Mouse (Mus musculus): ENCODE measurements around the gene Setd1a. TPM values are rescaled to one million over a fixed set of nuclear protein-coding genes. Genes with fewer than 3 reads are reported as not detected.
"Not testable (repeated sequence)": the region's sequence is repeated elsewhere in the genome, so short reads cannot be mapped to it uniquely, and the experiment has no call there.

Gene Setd1a
- polyA plus RNA-seq, 1 experiment from 2014 or later: 6.9 TPM

GRCm38 (mm10) chr7:127771262-127771661 lies 5.2 kb upstream of the Setd1a start:
- no peak overlapping the region for H3K9ac ChIP-seq (ENCODE audit: low read length)
- peaks cover 3% of the 10 kb centered on the region; the same call in 1 of the 2 replicates for H3K36me3 ChIP-seq (ENCODE audit: control insufficient read depth, insufficient read depth, low read length)
- H3K27me3 ChIP-seq (ENCODE audit: control insufficient read depth, insufficient read depth, low read length): no peaks in the 10 kb centered on the region
- H3K4me1 ChIP-seq (replicated peaks; ENCODE audit: control insufficient read depth, insufficient read depth): peaks cover 4% of the 10 kb centered on the region; the same call in 1 of the 2 replicates
- 0 out of 2 replicates have a peak overlapping the region, but pooled peaks have one; percentile 86 for H3K4me2 ChIP-seq (replicated peaks; ENCODE audit: low read depth)
- TF ChIP-seq CTCF (IDR thresholded peaks at IDR 0.05; ENCODE audit: low read depth) (no peak), EP300 (optimal IDR thresholded peaks at IDR 0.05) (no peak)
- DNase-seq (ENCODE audit: low spot score) (no peak), ATAC-seq (ENCODE audit: low FRiP score, low TSS enrichment) (no peak)
- no peak overlapping the region for H3K4me3 ChIP-seq (ENCODE audit: low read depth, low read length)
- 0 out of 2 replicates have a peak overlapping the region, but pooled peaks have one; percentile 56 for H3K27ac ChIP-seq (replicated peaks)
- WGBS: 58% methylated on average over 5 of the region's 5 CpGs
- no peaks in the 10 kb centered on the region for H3K9me3 ChIP-seq (ENCODE audit: control insufficient read depth, low read length)

DNA sequence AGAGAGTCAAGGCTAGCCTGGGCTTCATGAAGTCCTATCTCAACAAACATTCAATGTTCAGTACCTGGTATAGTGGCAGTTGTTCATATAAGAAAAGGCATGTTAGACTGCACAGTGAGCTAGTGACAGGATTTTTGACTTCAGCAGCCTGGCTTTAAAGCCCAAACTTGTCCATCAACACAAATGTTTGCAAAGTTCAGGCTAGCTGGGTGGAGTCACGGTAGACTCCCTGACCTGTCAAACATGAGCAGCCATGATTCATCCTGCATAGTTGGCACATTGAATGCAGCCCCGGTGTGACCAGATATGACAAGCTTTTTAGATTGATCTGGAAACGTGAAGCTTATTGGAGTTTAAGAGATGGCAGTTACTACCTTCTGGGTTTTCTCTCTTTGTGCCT lies 4.4 kb upstream of the Setd1a start:
- Histone ChIP-seq H3K4me2 (replicated peaks; ENCODE audit: low read depth) (no peak overlapping the region), H3K27ac (replicated peaks) (0 out of 2 replicates have a peak overlapping the region, but pooled peaks have one; percentile 56), H3K9me3 (ENCODE audit: control insufficient read depth, low read length) (no peaks in the 10 kb centered on the region), H3K4me3 (ENCODE audit: low read depth, low read length) (no peak overlapping the region), H3K4me1 (replicated peaks; ENCODE audit: control insufficient read depth, insufficient read depth) (peaks cover 4% of the 10 kb centered on the region; the same call in 1 of the 2 replicates), H3K27me3 (ENCODE audit: control insufficient read depth, insufficient read depth, low read length) (no peaks in the 10 kb centered on the region), H3K36me3 (ENCODE audit: control insufficient read depth, insufficient read depth, low read length) (peaks cover 3% of the 10 kb centered on the region; the same call in 1 of the 2 replicates), H3K9ac (ENCODE audit: low read length) (no peak overlapping the region)
- no peak for ATAC-seq (ENCODE audit: low FRiP score, low TSS enrichment)
- peak; percentile 32 for DNase-seq (ENCODE audit: low spot score)
- TF ChIP-seq EP300 (optimal IDR thresholded peaks at IDR 0.05) (no peak), CTCF (IDR thresholded peaks at IDR 0.05; ENCODE audit: low read depth) (no peak)
- 41% methylated on average over 3 of the region's 3 CpGs for WGBS

DNA sequence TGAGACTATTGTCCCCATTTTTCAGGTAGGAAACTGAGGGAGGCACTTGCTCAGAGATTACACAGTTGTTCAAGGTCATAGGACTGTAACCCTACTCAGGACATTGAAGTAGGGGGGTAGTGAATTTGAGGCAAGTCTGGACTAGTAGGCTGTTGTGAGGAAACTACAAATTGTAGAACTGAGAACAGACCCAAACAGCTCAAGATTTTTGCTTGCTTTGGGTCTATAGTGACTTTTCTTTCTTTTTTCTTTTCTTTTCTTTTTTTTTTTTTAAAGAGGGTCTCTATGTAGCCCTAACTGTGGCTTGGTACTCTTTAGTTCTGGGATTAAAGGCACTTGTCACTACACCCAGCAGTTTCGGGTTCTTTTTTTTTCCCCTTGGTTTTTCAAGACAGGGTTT lies 3.9 kb upstream of the Setd1a start:
- H3K4me1 ChIP-seq (replicated peaks; ENCODE audit: control insufficient read depth, insufficient read depth): peaks cover 4% of the 10 kb centered on the region; the same call in 1 of the 2 replicates
- no peak overlapping the region for H3K4me2 ChIP-seq (replicated peaks; ENCODE audit: low read depth)
- 95% methylated on average over 1 of the region's 1 CpGs for WGBS
- no peak overlapping the region for H3K9ac ChIP-seq (ENCODE audit: low read length)
- H3K4me3 ChIP-seq (ENCODE audit: low read depth, low read length): no peak overlapping the region
- H3K36me3 ChIP-seq (ENCODE audit: control insufficient read depth, insufficient read depth, low read length): peaks cover 3% of the 10 kb centered on the region; the same call in 1 of the 2 replicates
- H3K27ac ChIP-seq (replicated peaks): 0 out of 2 replicates have a peak overlapping the region, but pooled peaks have one; percentile 35
- TF ChIP-seq EP300 (optimal IDR thresholded peaks at IDR 0.05) (no peak), CTCF (IDR thresholded peaks at IDR 0.05; ENCODE audit: low read depth) (no peak)
- no peaks in the 10 kb centered on the region for H3K27me3 ChIP-seq (ENCODE audit: control insufficient read depth, insufficient read depth, low read length)
- no peaks in the 10 kb centered on the region for H3K9me3 ChIP-seq (ENCODE audit: control insufficient read depth, low read length)
- ATAC-seq (ENCODE audit: low FRiP score, low TSS enrichment) (no peak), DNase-seq (ENCODE audit: low spot score) (no peak)

DNA sequence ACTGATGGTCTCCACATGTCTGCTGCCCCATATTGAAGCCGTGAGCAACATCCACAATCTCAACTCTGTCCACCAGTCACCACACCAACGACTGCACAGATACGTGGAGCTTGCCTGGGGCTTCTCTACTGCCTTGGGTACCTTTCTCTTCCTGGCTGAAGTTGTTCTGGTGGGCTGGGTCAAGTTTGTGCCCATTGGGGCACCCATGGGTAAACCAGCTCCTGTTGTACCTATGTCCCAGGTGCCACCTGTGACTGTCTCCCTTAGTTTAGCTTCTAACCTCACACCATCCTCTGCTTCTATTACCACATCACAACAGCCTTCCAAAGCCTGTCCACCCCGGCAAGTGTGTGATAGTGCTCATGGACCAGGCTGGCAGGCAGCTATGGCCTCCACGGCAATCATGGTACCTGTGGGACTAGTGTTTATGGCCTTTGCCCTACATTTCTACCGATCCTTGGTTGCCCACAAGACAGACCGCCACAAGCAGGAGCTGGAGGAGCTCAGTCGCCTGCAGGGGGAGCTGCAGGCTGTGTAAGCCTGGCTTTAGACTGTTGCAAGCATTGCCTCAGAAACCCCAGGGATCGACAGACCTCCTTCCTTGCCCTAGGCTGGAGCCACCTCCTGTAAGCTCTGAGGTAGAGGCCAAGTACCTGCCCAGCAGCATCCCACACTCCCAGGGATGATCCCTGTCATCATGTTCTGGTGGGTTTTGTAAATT lies 2.6 kb upstream of the Setd1a start:
- Histone ChIP-seq H3K4me3 (ENCODE audit: low read depth, low read length) (no peak overlapping the region), H3K27ac (replicated peaks) (0 out of 2 replicates have a peak overlapping the region, but pooled peaks have one; percentile 18), H3K36me3 (ENCODE audit: control insufficient read depth, insufficient read depth, low read length) (no peaks in the 10 kb centered on the region; the same call in 1 of the 2 replicates), H3K9me3 (ENCODE audit: control insufficient read depth, low read length) (no peaks in the 10 kb centered on the region), H3K27me3 (ENCODE audit: control insufficient read depth, insufficient read depth, low read length) (no peaks in the 10 kb centered on the region), H3K4me1 (replicated peaks; ENCODE audit: control insufficient read depth, insufficient read depth) (peaks cover 7% of the 10 kb centered on the region), H3K9ac (ENCODE audit: low read length) (no peak overlapping the region), H3K4me2 (replicated peaks; ENCODE audit: low read depth) (no peak overlapping the region)
- TF ChIP-seq CTCF (IDR thresholded peaks at IDR 0.05; ENCODE audit: low read depth) (peak; percentile 88), EP300 (optimal IDR thresholded peaks at IDR 0.05) (no peak)
- ATAC-seq (ENCODE audit: low FRiP score, low TSS enrichment) (no peak), DNase-seq (ENCODE audit: low spot score) (peak; percentile 83)
- WGBS: 39% methylated on average over 9 of the region's 9 CpGs

GRCm38 (mm10) chr7:127775837-127776236 lies 633 bp upstream of the Setd1a start:
- Histone ChIP-seq H3K9ac (ENCODE audit: low read length) (peak overlapping the region; percentile 93), H3K4me2 (replicated peaks; ENCODE audit: low read depth) (peak overlapping the region; percentile 62), H3K27ac (replicated peaks) (peak overlapping the region; percentile 98; the same call in 1 of the 2 replicates), H3K4me3 (ENCODE audit: low read depth, low read length) (peak overlapping the region; percentile 90)
- WGBS: 71% methylated on average over 7 of the region's 7 CpGs
- ATAC-seq (ENCODE audit: low FRiP score, low TSS enrichment); H3K9me3 ChIP-seq (ENCODE audit: control insufficient read depth, low read length); H3K4me1 ChIP-seq (replicated peaks; ENCODE audit: control insufficient read depth, insufficient read depth); H3K36me3 ChIP-seq (ENCODE audit: control insufficient read depth, insufficient read depth, low read length); DNase-seq (ENCODE audit: low spot score); H3K27me3 ChIP-seq (ENCODE audit: control insufficient read depth, insufficient read depth, low read length): not testable (repeated sequence)
